Mouse (Mus musculus): ENCODE data around the gene Prkar2a.

The Prkar2a gene

DNA sequence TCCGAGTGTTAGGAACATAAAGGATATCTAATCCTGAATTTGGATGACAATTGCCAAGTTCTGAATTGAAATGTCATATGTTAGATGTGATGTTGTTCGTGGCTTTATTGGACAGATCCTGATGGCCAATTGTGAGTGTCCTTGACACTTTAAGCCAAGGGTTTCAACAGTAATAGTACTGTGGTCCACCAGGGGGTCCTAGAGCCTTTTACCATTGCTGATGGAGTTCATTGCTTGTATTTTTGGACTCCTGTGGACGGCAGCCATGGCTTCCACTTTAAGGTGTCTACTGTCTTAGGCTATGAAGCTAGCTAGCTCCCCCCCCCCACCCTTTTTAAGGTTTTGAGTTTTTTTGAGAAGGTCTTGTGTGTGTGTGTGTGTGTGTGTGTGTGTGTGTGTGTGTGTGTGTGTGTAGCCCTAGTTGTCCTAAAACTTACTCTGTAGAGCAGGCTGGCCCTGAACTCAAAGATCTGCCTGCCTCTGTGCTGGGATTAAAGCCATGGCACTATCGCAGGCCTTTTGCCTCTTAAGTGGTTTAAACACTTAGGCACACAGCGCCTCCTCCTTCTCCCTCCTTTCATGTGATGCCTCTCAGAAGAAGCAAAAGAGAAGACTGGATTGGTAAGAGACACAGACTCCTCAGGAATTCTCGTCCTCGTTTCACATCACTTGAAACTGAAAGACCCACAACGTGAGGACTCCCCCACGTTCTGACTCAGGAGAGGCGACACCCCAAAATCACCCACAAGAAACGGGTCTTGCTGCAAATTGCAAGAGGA is 63.2 kb downstream of the Prkar2a start:
- DNase-seq (ENCODE audit: low spot score), result no peak

DNA sequence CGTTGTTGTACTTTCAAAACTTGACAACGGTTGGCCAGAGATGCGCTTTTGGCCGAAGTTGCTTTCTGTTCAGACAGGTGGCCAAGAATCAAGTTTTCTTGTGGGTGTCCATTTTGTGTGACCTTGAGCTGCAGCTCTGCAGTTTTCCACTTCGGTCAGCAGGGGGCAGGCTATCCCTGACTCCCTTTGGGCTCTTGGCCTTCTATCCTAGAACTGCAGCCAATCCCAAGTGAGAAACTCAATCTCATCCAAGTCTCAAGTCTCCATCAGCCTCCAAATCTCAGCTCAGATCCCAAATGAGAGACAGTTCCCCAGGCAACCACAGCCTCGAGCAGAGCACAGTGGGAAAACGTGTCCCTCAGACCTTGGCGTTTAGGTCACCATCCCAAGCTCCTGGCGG is 64.2 kb downstream of the Prkar2a start:
- DNase-seq (ENCODE audit: low spot score), result peak; percentile 32

DNA sequence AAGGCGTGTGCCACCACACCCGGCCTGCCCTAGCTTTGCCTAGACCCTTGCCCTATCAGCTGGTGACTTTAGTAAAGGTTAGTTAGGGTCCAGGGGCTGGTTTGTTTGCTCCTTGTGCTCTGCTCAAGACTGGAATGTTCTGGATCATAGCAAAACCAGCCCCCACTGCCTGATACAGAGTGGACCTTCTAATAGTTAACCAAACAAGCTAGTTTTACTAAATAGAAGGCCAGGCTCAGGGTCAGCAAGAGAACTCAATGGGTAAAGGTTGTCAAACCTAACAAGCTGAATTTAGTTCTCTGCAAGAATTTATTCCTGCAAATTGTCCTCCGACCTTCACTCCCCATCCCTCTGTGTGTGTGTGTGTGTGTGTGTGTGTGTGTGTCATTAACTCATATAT is 64.9 kb downstream of the Prkar2a start:
- no peak for DNase-seq (ENCODE audit: low spot score)

DNA sequence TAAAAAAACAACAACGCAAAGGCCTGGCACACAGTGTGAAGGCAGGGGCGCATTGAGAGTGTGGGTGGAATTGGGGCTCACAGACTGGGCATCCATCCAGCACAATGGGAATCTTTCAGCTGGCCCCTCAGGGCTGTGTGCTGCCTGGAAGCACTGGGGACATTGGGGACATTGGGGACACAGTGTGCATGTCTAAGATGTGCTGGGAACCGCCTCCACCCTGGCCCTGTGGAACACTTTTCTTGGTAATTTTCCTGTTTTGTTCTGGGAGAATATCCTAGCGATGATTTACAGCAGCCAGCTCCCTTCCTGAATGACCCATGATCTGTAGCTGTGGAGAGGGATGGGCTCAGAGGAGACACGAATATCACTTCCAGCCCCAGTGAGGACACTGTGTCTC is 65.3 kb downstream of the Prkar2a start:
- DNase-seq (ENCODE audit: low spot score), result peak; percentile 18

DNA sequence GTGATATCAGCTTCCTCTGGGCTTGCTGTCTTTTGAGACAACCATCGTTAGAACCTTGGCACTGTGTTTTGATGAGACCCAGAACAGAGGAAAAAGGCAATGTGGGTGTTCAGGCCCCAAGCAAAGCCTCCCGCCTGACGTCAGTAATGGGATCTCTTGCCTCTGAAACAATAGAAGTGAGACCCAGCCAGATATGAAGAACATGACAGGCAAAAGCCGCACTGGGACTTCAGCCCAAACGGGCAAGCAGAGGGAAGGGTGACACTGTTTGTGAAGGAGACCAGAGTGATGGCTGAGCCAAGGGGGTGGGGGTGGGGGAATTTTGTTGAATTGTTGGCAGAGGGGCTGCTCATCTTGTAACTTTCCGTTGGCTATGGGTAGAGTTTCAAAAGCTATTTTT is 68.3 kb downstream of the Prkar2a start:
- no peak for DNase-seq (ENCODE audit: low spot score)

DNA sequence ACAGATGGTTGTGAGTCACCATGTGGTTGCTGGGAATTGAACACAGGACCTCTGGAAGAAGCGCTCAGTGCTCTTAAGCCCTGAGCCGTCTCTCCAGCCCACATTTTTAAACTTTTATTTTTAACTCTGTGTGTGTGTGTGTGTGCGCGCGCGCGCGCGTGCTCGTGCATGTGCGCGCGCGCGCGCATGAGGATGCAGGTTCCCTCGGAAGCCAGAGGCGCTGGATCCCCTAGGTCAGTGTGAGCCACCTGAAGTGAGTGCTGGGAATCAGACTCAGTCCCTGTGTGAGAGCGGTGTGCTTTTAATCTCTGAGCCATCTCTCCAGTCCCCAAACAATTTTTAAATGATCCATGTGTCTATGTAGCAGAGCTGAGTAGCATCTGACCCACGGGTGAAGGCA is 70.0 kb downstream of the Prkar2a start:
- no peak for DNase-seq (ENCODE audit: low spot score)

DNA sequence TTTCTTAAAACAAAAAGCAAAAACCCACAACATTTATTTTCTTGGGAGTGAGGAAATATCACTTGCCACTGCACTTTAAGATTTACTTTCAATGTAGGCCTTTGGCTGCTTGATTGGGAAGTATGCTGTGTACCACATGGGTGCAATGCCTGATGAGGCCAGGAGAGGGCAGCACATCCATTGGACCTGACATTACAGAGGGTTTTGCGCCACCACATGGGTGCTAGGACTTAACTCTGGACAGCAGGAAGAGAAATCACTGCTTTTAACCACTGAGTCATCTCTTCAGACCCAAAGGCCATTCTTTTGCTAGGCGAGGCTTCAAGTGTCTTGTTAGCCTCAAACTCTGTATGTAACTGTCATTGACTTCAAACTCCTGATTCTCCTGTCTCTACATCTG is 70.7 kb downstream of the Prkar2a start:
- DNase-seq (ENCODE audit: low spot score), result no peak

DNA sequence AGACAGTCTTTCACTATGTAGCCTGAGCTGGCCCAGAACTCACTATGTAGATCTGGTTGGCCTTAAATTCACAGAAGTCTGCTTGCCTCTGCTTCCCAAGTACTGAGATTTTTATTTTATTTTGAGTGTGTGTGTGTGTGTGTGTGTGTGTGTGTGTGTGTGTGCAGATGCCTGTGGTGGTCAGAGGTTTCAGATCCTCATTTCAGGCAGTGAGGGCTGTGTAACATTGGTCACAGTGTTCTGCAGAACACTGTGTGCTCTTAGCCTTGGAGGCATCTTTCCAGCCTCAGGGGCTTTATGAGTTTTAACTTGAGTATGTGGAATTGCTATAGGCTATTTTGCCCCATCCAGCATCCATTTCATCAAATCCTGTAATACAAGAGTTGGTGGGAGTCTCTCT is 72.4 kb downstream of the Prkar2a start:
- no peak for DNase-seq (ENCODE audit: low spot score)

DNA sequence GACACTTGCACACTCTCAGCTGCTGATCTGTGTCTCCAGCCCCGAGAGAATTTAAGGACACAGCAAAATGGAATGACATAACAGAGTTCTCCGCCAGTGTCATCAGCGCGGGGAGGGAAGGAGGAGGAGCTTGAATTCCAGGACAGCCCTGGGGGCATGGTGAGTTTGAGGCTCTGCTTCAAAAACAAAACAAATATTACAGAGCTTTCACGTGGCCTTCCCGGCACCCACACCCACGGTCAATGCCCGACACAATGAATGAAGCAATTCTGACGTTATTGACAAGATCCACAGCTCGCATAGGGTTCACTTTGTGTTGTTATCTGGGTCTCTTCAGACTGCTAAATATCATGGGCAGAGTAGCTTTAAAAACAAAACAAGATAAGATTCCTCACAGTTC is 75.9 kb downstream of the Prkar2a start:
- DNase-seq (ENCODE audit: low spot score), result no peak

DNA sequence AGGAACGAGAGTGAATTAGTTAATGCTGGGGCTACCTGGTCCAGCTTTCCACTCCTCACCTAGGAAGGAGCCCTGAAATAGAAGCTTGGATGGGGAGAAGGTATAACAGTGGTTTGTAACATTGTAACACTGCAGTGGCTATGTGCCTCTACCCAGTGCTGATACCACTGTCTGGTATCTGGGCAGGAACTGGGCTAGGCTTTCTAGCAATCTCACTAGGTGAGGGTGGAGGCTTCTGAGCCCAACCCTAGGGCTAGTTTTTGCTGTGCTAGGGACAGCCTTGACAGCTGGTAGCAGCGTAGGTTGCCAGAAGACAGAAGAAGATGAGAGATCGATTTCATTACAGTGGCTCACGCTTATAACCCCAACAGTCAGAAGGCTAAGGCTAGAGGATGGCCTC is 87.5 kb downstream of the Prkar2a start:
- no peak for DNase-seq (ENCODE audit: low spot score)

DNA sequence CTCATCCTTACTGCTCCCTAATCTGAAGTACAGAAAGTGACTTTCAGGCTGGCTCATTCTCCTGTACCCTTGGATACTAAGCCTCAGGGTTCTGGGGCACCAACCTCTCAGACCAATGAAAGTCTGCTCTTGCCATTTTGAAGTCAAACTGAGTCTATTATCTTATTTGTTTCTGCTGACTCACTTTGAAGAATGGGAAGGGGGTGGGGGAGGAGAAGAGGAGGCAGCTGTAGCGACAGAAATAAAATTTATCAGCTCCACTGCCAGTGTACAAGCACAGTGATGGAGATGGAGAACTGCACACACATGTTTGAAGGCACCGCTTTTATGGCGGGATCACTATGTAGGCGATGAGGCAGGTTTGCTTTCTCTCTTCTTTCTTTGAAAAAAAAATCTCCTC is 88.2 kb downstream of the Prkar2a start:
- DNase-seq (ENCODE audit: low spot score), result no peak

DNA sequence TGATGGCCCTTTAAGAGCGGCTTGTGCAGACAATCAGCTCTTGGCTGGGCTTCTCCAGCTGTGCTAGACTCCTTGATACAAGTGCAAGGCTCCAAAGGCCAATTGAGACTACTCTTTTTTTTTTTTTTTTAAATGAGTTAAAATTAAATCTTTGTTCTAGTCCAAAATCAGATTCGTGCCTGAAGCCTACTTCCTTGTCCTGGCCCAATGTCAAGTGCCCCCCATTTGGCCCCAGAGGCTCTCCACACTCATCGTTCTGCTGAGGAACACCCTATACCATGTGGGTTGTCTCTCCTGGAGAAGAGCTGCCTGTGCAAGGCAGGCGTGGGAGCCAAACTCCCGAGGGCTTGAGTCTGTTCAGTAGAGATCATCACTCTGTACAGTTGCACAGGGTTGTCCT is 91.8 kb downstream of the Prkar2a start:
- no peak for DNase-seq (ENCODE audit: low spot score)

DNA sequence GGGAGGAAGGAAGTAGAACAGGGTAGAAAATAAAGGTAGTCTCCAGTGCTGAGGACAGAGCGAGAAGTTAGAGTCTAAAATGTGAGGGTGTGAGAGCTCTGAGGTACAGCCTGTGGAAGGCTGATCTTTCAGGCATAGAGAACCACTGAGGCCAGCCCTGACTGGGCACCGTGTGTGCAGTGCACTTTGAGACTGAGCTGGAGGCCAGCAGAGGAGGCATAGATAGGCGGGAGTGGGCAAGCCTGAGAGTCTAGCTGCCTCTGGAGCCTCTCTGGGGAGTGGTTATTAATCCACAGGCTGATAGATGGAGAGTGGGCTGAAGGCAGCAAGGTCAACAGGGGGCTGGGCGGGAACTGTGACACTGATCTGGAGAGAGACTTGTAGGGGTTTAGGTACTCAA is 92.8 kb downstream of the Prkar2a start:
- DNase-seq (ENCODE audit: low spot score), result no peak

DNA sequence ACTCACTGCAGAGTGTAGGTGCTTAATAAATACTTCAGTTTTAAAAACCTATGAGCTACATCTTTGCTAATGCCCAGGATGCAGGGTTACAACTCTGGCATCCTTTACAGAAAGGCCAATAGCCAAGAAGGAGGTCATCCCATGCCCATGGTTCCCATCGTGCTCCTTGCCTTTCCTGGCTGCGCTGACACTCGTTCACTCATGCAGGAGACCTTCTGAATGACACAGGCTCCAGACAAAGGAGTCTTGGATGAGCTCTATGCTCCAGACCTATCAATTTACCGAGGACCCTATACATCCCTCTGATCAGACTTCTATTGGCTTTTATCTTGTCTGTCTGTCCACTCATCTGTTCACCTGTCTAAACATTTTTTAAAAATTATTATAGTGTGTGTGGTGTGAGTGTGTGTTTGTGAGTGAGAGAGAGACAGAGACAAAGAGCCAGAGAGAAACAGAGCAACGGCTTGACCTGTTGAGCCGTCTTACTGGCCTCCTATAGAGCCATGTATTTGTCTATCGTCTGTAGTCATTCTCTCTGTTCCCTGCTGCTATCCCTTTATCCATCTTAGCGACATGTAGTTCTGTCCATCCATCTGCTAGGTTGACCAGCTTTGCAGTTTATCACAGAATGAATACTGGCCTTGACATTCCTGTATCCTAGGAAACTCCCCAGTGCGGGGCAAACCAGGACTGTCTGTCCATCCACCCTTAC is 93.9 kb downstream of the Prkar2a start:
- no peak for DNase-seq (ENCODE audit: low spot score)

DNA sequence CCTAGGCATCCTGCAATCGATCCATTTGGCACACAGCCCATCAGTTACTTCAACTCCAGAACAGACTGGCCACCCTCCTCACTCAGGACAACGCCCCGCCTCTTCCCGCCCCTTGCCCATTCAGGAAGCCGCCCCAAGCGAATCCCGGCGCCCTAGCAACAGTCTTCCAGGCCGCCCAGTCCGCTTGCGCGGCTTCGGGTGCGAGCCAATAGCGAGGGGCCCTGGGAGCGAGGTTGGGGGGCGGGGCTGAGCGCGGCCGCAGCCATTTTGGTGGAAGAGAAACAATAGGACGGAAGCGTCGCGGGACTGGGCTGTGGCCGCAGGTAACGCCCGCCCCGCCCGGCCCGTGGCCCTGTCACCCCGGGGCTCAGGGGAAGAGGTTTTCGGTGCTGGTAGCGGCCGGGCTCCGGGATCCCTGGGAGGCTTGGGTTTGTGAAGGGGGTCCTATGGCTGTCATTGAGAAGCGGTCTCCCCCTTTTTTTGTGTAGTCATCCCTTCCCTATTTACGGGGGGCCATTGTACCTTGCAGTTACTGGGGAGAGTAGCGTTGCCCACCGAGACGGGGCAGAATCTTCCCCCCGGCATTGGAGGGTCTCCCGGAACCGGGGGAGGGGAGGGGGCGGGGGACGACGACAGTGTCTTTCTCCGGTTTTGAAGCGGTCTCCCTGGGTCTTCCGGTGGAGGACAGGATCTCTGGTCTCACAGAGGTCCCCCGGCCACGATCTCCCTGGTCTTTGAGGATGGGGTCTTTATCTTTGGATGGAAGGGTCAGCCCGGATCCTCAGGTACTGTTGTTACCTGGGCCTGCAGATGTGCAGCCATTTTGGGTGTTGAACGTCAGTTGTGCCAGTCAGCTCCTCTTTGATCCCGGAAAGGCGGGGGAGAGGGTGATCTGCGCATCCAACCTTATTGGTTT is 94.7 kb downstream of the Prkar2a start, which contains the start of gene Ip6k2:
Gene Ip6k2, plus strand, starts transcription at position 249 of the 916 bp plus-strand sequence.
- peak; percentile 87 for DNase-seq (ENCODE audit: low spot score)

DNA sequence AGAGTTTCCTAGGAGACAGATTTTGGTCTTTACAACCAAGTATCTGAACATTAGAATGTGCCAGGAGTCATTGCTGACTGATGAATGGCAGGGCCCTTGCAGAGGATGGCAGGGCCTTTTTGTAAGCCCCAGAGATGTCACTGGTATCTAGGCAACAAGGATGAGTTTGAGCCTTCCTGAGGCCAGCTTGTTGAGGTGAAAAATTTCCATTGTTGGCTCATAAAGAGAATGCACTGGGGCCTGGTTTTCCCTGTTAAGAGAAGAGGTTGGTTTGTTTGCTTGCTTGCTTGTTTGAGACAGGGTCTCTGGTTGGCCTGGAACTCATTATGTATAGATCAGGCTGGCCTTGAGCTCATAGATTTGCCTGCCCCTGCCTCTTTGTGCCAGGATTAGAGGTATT is 96.3 kb downstream of the Prkar2a start:
- no peak for DNase-seq (ENCODE audit: low spot score)

DNA sequence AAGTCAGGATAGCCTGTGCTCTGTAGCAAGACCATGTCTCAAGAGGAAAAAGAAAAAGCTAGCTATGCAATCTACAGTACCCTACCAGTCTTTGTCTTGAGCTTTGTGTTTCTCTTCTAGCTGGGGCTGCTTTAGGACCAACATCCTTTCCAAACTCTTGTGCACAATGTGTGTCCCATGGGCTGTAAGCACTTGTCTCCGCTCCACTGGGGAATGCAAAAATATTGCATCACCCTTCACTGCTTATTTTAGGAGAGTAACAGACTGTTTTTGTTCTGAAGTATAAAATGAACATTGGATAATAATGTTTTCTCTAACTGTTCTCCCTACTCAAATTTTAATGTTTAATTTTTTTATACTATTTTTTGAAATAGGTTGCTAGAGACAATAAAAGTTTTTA is 97.4 kb downstream of the Prkar2a start:
- DNase-seq (ENCODE audit: low spot score), result no peak

DNA sequence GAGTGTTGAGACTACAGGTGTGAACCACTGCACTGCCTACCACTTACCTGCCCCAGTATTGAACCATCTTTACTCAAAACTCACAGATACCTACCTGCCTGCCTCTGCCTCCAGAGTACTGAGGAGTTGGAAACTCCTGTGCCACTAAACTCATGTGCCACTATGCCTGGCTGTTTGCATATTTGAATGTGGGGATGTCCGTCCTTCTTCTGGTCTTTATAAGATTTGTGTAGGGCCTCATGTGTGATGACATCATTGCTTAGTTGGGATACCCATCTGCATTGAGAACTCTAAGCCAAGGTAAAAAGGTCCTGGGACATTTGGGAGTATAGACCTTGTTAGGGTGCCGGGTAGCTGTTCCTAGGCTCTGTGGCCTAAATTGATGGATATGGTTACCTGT is 98.0 kb downstream of the Prkar2a start:
- DNase-seq (ENCODE audit: low spot score), result no peak

DNA sequence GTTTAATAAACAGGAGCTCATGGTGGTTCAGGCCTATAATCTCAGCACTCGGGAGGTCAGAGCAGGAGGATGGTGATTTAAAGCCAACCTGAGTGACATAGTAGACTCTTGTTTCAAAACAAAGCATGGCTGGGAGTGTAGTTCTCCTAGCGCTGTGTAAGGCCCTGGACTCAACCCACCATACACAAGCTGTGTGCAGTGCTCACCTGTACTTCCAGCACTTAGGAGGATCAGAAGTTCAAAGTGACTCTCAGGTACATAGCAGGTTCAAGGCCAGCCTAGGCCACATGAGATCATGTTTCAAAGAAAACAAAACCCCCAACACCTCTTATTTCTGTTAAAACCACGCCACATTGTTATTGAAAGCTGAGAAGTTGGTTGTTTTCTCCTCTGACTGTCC is 99.6 kb downstream of the Prkar2a start:
- DNase-seq (ENCODE audit: low spot score), result no peak

DNA sequence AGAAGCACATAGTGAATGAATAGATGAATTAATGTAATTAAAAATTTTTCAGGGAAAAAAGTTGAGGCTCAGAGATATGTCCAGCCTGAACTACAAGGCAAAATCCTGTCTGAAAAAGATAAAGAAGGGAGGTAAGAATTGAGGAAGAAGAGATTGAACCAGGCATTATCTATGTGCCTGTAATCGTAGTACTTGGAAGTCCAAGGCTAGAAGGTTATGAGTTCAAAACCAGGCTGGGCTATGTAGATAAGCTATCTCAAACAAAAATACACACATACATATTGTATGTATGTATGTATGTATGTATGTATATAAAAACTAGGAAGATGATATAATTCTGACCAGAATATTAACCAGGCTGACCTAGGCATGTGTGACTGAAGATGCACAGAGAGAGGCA is 103.2 kb downstream of the Prkar2a start:
- no peak for DNase-seq (ENCODE audit: low spot score)

DNA sequence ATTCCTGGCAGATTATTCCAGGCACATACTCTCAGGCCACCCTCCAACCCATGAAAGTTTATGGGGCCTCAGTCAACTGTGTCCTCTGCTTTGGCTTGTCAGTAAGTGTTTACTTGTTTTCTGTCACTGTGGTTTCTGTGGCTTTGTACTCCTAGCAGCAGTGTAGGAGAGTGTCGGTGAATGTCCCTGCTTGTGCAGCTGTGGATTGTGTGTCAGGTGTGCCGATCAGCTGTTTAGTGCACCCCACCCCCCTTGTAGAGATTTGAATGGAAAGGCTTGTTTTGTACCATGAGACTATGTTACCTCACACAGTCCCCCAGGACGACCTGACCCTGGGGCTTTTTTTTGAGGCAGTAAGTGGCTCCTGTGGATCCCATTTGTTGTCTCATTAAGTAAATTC is 103.6 kb downstream of the Prkar2a start:
- no peak for DNase-seq (ENCODE audit: low spot score)

DNA sequence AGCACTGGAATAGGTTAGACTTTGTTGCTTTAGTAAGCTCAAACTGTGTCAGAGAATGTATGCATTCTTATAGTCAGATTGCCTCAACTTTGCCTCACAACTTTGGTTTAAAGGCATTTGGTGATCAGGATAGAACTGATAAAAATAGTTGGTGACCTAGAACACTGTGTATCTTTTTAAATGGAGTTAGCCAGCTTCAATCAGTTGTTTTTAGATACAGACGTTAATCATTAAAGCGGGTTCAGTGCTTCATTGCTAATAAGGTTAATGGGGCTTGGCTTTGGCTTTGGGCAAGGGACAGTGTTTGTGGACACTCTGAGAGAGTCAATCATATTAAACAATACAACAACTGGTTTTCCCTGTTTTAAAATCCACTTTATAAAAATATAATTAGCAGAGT is 106.2 kb downstream of the Prkar2a start:
- no peak for DNase-seq (ENCODE audit: low spot score)

DNA sequence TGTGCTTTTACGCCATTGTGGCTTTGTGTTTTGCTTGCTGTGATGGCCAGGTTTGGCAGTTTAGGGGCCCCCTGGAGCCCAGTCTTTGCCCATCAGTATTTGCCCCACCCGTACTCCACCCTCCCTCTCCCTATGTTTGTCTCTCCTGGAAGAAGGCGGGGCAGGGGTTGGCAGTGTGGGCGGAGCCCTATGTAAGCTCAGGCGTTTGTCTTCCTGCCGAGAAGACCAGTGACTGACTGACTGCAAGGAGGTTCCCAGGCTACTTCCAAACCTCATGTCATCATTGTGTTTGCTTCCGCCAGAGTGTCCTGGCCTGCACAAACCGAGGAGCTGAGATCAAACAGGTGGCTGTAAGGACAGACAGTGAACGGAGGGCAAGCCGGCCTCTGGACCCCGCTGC is 106.6 kb downstream of the Prkar2a start:
- DNase-seq (ENCODE audit: low spot score), result no peak

All from layer of hippocampus, adult 9-10 months (tissue).